Mouse (Mus musculus): ENCODE measurements at regions not wholly inside any gene's neighbourhood (a gene's known extent, or its start where the extent isn't known, plus 50 kb on each side); places are given as distances from the start of the nearest gene placed in this dataset.

DNA sequence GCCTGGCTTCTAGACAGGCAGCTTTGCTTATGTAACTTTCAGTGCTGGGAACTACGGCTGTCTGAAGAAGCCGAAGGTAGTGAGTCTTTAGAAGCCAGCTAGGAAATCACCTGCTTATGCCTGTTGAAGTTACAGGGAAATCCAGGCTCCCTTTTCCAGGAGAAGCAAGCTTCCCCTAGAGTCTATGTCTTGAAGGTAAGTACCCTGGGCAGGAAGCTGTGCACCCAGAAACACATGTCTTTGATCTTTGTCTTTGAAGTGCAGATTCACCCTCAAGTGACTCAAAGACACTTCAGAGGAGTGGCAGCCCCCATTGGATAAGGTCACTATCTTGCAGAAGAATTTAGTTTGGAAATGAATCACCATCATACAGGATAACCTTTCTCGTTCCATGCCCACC, 135.5 kb upstream of the Cmc1 start:
- Histone ChIP-seq H3K4me1 (ENCODE audit: control insufficient read depth, insufficient read depth, low read length) (peaks cover 7% of the 10 kb centered on the region), H3K27ac (ENCODE audit: insufficient read depth, low read length) (no peak overlapping the region), H3K4me3 (replicated peaks; ENCODE audit: insufficient read depth, low read depth, low read length) (no peak overlapping the region), H3K27me3 (ENCODE audit: control insufficient read depth, insufficient read depth, low read length) (no peaks in the 10 kb centered on the region; the same call in 1 of the 2 replicates)
- no peak for TF ChIP-seq CTCF (IDR thresholded peaks at IDR 0.05; ENCODE audit: borderline replicate concordance, insufficient read depth, low read depth, low read length)
- TF ChIP-seq POLR2A (IDR thresholded peaks at IDR 0.05; ENCODE audit: borderline replicate concordance, insufficient read depth, low read length): no peak
- no peak for DNase-seq
- 89% methylated on average over 3 of the region's 3 CpGs for WGBS

DNA sequence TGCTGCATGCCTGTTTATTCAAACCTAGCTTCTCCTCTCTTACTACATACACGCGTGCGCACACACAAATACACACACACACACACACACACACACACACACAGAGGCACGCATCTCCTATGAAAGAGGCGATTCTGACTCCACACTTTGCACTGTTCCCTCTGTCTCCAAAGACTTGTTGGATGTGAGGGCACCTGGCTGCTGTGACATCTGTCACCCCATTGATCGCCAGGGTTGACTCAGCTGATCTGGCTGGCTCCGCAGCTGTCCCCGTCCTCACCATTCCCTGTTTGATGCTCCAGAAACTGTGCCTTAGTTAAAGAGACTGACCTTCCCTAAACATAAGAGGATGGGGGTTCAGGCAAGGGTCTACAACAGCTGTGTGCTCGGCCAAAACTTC, 137.6 kb upstream of the Cmc1 start:
- Histone ChIP-seq H3K27ac (ENCODE audit: insufficient read depth, low read length) (no peak overlapping the region), H3K27me3 (ENCODE audit: control insufficient read depth, insufficient read depth, low read length) (no peaks in the 10 kb centered on the region), H3K4me3 (replicated peaks; ENCODE audit: insufficient read depth, low read depth, low read length) (no peak overlapping the region), H3K4me1 (ENCODE audit: control insufficient read depth, insufficient read depth, low read length) (peaks cover 7% of the 10 kb centered on the region)
- TF ChIP-seq CTCF (IDR thresholded peaks at IDR 0.05; ENCODE audit: borderline replicate concordance, insufficient read depth, low read depth, low read length) (no peak), POLR2A (IDR thresholded peaks at IDR 0.05; ENCODE audit: borderline replicate concordance, insufficient read depth, low read length) (no peak)
- DNase-seq: no peak
- WGBS: 80% methylated on average over 9 of the region's 9 CpGs

DNA sequence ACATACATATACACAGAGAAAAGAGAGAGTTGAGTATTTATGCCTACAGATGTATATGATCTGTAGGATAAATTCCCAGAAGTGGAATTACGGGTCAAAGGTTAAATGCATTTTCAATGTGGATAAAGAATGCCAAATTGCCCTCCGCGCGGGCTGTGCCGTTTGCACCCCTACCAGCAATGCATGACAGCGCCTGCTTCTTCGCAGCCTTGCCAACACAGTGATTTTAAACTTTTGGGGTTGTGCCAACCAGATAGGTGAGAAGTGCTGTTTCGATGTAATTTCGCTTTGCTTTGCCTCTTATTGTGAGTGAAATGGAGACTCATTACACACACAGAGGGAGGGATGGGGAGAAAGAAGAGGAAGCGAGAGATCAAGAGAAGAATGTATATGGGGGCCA, 142.9 kb upstream of the Cmc1 start:
- no peak for TF ChIP-seq POLR2A (IDR thresholded peaks at IDR 0.05; ENCODE audit: borderline replicate concordance, insufficient read depth, low read length)
- TF ChIP-seq CTCF (IDR thresholded peaks at IDR 0.05; ENCODE audit: borderline replicate concordance, insufficient read depth, low read depth, low read length): no peak
- peaks cover 10% of the 10 kb centered on the region; the same call in 1 of the 2 replicates for H3K4me1 ChIP-seq (ENCODE audit: control insufficient read depth, insufficient read depth, low read length)
- H3K27me3 ChIP-seq (ENCODE audit: control insufficient read depth, insufficient read depth, low read length): no peaks in the 10 kb centered on the region
- DNase-seq: peak; percentile 25 to 50
- no peak overlapping the region for H3K27ac ChIP-seq (ENCODE audit: insufficient read depth, low read length)
- WGBS: 70% methylated on average over 10 of the region's 10 CpGs
- H3K4me3 ChIP-seq (replicated peaks; ENCODE audit: insufficient read depth, low read depth, low read length): no peak overlapping the region

DNA sequence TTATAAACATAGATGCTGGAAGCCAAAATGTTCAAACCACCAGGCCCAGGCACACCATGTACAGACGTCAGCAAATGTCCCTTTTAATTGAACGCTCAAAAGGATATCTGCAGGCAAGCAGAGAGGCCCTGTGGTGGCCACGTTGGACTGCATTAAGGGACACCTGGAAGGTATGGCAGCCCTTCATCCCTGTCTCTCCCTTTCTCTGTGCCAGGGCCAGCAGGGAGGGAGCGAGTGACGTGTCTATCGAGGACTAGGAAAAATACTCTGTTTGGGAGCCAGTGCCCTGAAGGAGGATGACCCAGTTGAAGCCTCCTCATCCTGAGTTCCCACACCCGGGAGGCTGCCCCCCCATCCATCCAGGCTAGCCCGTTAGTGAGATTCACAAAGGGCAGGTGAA, 144.0 kb upstream of the Cmc1 start:
- H3K4me1 ChIP-seq (ENCODE audit: control insufficient read depth, insufficient read depth, low read length): peaks cover 10% of the 10 kb centered on the region; the same call in 1 of the 2 replicates
- H3K4me3 ChIP-seq (replicated peaks; ENCODE audit: insufficient read depth, low read depth, low read length): no peak overlapping the region
- WGBS: 6% methylated on average over 8 of the region's 8 CpGs
- 0 out of 2 replicates have a peak overlapping the region, but pooled peaks have one; percentile 59 for H3K27ac ChIP-seq (ENCODE audit: insufficient read depth, low read length)
- peak; percentile 83 to 94 for DNase-seq
- TF ChIP-seq POLR2A (IDR thresholded peaks at IDR 0.05; ENCODE audit: borderline replicate concordance, insufficient read depth, low read length) (no peak), CTCF (IDR thresholded peaks at IDR 0.05; ENCODE audit: borderline replicate concordance, insufficient read depth, low read depth, low read length) (no peak)
- H3K27me3 ChIP-seq (ENCODE audit: control insufficient read depth, insufficient read depth, low read length): no peaks in the 10 kb centered on the region

DNA sequence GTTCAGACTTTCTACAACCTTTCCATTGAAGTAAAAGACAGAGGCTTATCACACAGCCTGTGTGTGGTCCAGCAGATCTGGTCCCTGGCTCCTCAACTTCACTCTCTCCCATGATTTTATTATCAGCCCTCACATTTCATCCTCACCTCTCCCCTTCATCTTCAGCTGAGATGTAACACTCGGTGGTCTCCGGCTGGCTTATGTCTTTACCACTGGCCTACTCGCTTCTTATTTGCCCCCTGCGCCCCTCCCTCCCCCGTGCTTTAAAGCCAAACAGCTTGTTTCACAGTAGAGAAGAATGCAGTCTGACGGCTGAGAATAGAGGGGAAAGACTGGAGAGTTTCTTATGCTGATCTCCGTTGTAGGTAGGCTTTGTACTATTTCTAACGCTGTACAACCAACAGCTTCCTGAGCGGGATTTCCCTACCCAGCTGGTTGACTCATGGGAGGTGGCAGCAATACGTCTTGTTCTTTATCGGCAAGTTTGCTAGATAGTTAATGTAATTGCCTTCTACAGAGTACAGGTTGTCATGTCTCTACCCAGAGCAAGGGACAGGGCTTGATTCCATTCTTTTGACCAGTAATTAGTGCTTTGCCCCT, 152.9 kb upstream of the Cmc1 start:
- WGBS: 79% methylated on average over 11 of the region's 11 CpGs
- Histone ChIP-seq H3K4me3 (replicated peaks; ENCODE audit: insufficient read depth, low read depth, low read length) (no peak overlapping the region), H3K4me1 (ENCODE audit: control insufficient read depth, insufficient read depth, low read length) (no peaks in the 10 kb centered on the region), H3K27ac (ENCODE audit: insufficient read depth, low read length) (no peak overlapping the region), H3K27me3 (ENCODE audit: control insufficient read depth, insufficient read depth, low read length) (no peaks in the 10 kb centered on the region)
- no peak for DNase-seq
- TF ChIP-seq POLR2A (IDR thresholded peaks at IDR 0.05; ENCODE audit: borderline replicate concordance, insufficient read depth, low read length): no peak
- TF ChIP-seq CTCF (IDR thresholded peaks at IDR 0.05; ENCODE audit: borderline replicate concordance, insufficient read depth, low read depth, low read length): no peak

DNA sequence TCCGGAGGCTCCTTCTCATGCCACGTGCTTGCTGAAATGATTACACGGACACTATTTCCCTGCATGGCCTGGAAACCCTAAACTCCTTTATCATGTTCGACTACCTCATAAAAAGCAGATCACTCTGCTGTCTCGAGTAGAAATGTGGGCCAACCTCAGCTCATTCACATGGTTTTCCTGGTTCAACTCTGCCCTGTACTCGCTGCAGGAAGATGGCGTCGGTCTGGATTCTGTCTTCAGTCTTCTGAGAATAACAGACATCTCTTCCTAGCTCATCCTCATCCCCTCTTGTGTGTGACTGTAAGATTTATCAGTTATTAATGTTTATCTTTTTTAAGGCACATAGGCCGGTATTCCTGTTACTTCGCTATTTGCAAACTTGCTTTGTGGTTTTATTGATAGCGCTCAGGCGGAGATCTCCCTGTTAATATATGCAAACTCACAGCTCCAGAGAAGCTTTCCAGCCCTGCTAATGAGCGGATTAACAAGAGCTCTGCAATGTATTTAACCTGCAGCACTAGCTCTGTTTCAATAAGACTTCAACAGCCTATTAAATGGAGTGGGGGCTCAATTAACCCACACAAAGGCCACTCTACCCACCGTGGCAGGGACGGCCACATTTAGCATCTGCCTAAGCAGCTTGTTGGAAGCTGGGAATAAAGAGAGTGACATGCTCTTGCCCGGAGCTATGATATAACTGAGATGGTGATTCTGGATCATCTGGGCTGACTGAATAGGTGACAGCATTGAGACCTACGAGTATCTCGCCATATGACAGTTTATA, 159.5 kb upstream of the Eomes start:
- H3K27me3 ChIP-seq (ENCODE audit: control insufficient read depth, insufficient read depth, low read length): no peaks in the 10 kb centered on the region
- 89% methylated on average over 18 of the region's 18 CpGs for whole genome bisulfite sequencing
- DNase-seq: no peak
- no peak overlapping the region for H3K4me3 ChIP-seq (replicated peaks; ENCODE audit: insufficient read depth, low read depth, low read length)
- no peak overlapping the region for H3K27ac ChIP-seq (ENCODE audit: insufficient read depth, low read length)
- H3K4me1 ChIP-seq (ENCODE audit: control insufficient read depth, insufficient read depth, low read length): no peaks in the 10 kb centered on the region
- no peak for TF ChIP-seq CTCF (IDR thresholded peaks at IDR 0.05; ENCODE audit: borderline replicate concordance, insufficient read depth, low read depth, low read length)
- no peak for TF ChIP-seq POLR2A (IDR thresholded peaks at IDR 0.05; ENCODE audit: borderline replicate concordance, insufficient read depth, low read length)

DNA sequence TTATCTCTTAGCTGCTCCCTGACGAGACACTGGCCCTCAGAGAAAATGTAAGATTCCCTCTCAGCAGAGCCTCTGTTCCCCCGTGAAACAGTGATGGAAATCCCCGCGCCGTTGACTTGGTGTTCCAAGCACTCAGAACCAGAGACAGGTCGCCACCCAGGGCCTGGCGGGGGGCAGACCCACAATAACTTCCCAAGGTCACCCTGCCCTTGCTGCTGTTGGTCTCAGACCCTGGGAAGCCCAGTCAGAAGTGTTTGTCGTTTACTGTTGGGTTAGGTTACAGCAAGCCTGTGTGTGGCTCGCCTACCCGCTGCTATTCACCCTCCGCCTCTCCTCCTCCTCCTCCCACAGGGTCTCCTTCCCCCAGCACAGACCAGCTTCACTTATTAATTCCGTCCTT, 154.2 kb upstream of the Eomes start:
- TF ChIP-seq CTCF (IDR thresholded peaks at IDR 0.05; ENCODE audit: borderline replicate concordance, insufficient read depth, low read depth, low read length): no peak
- no peak overlapping the region for H3K4me3 ChIP-seq (replicated peaks; ENCODE audit: insufficient read depth, low read depth, low read length)
- WGBS: 65% methylated on average over 12 of the region's 12 CpGs

DNA sequence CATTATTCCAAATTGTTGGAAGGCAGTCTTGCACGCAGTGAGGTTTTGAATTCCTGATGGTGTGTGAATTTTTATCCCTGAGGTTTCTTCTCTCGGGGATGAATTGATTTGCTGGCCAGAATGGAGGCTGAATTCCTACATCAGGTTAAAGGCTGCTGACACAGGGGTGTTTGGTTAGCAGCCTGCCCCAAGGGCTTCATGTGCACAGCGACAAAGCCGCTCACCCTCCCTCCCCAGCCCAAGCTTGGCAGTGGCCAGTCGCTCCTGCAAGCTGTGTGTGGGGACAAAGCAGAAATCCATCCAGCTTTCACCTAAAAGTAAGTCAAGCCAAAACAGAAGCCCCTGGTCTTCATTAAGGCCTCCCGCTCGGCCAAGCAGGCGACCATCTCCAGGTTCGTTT, 151.4 kb upstream of the Eomes start:
- 59% methylated on average over 9 of the region's 9 CpGs for WGBS
- no peak overlapping the region for H3K27ac ChIP-seq (ENCODE audit: insufficient read depth, low read length)
- no peak for DNase-seq
- no peaks in the 10 kb centered on the region for H3K4me1 ChIP-seq (ENCODE audit: control insufficient read depth, insufficient read depth, low read length)
- H3K4me3 ChIP-seq (replicated peaks; ENCODE audit: insufficient read depth, low read depth, low read length): no peak overlapping the region
- TF ChIP-seq POLR2A (IDR thresholded peaks at IDR 0.05; ENCODE audit: borderline replicate concordance, insufficient read depth, low read length) (no peak), CTCF (IDR thresholded peaks at IDR 0.05; ENCODE audit: borderline replicate concordance, insufficient read depth, low read depth, low read length) (no peak)
- no peaks in the 10 kb centered on the region for H3K27me3 ChIP-seq (ENCODE audit: control insufficient read depth, insufficient read depth, low read length)

More for the DNA sequence above, 154.2 kb upstream of the Eomes start:
- Histone ChIP-seq H3K27me3 (ENCODE audit: control insufficient read depth, insufficient read depth, low read length) (no peaks in the 10 kb centered on the region), H3K27ac (ENCODE audit: insufficient read depth, low read length) (no peak overlapping the region), H3K4me1 (ENCODE audit: control insufficient read depth, insufficient read depth, low read length) (no peaks in the 10 kb centered on the region)
- DNase-seq: no peak

Measured in cerebellum, adult 2 months (tissue).